Mouse (Mus musculus) spleen, postnatal 14 days (tissue): Measurements from ENCODE around the gene Hist1h2bk.
"Not testable (repeated sequence)": the region's sequence is repeated elsewhere in the genome, so short reads cannot be mapped to it uniquely, and the experiment has no call there.

Source experiments
- DNase-seq, 2 experiments: peaks; one replicate each; pipeline ENCODE4 v3.0.0; 2021 to 2022; ENCODE audit warnings: low spot score in 2 of 2

Hist1h2bk gene

DNA sequence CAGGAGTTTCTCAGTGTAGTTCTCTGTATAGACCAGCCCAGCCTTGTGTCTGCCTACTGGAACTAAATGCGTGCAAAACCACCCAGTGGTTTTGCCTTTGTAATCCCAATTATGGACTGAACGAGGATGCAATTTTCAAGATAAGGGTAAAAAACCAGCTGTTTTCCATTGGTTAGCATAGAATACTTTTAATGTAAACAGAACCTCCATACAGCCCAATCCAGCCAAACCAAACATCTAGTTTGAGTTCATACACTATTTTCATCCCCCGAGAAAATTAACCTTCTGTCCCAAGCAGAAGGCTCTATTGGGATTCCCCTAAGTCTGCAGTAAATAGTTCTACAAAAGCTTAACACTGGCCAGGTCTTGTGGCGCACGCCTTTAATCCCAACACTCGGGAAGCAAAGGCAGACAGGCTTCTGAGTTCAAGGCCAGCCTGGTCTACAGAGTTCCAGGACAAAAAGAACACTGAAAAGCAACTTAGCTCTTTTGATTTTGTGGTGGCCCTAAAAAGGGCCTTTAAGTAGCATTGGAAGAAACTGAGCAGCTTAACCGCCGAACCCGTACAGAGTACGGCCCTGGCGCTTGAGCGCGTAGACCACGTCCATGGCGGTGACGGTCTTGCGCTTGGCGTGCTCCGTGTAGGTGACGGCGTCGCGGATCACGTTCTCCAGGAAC lies 4.9 kb downstream of the Hist1h2bk start:
- no peak for DNase-seq

DNA sequence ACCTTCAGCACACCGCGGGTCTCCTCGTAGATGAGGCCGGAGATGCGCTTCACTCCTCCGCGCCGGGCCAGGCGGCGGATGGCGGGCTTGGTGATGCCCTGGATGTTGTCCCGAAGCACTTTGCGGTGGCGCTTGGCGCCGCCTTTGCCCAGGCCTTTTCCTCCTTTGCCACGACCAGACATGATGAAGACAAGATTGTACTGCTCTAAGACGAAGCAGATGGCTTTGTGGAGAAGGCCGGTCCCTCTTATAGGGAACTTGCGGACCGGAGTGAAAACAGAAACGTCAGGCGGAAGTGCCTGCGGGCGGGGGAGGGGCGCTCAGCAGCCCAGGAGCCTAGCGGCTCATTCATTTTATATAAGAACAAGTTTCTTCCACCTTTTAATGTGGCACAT lies 5.5 kb downstream of the Hist1h2bk start, which contains the start of gene Hist1h4i:
Gene Hist1h4i, minus strand, starts transcription at position 221 of the 395 bp plus-strand sequence.
- DNase-seq = peak; percentile 98 to 99

DNA sequence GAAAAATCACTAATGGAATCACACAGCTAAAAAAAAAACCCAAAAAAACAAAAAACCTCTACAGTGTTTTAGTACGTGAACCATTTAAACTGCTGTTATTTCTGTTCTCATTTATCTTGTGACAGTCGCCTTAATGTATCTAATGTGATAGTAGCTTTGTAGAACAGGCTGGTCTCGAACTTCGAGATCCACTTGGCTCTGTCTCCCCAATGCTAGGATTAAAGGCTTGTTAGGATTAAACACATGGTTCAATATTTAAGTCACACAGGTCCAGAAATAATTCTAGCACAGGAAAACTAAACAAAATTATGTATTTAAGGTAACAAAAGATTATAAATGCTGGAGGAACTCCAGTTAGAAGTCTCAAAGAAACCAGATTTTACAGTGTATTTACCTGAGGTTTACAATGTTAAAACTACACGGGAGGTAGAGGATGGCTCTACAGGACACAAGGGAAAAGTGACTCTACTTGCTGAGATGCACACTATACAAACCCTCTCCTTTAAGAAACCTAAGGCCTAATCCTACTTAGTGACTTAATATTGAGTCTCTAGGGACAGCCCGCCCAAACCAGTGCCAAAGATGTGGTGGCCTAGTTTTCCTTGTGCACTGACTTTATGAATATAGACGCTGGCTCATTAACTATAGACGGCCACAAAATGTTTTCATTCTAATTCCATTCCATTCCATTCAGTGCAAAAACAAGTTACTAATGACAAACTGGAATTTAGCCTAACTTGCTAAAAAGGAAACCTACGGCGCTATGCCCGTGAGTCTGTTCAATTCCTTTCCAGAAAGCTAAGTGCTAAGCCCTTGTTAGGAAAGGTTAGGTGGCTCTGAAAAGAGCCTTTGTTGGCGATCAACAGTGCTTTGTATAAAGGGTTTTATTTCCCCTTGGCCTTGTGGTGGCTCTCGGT lies 6.2 kb downstream of the Hist1h2bk start:
- DNase-seq = no peak

DNA sequence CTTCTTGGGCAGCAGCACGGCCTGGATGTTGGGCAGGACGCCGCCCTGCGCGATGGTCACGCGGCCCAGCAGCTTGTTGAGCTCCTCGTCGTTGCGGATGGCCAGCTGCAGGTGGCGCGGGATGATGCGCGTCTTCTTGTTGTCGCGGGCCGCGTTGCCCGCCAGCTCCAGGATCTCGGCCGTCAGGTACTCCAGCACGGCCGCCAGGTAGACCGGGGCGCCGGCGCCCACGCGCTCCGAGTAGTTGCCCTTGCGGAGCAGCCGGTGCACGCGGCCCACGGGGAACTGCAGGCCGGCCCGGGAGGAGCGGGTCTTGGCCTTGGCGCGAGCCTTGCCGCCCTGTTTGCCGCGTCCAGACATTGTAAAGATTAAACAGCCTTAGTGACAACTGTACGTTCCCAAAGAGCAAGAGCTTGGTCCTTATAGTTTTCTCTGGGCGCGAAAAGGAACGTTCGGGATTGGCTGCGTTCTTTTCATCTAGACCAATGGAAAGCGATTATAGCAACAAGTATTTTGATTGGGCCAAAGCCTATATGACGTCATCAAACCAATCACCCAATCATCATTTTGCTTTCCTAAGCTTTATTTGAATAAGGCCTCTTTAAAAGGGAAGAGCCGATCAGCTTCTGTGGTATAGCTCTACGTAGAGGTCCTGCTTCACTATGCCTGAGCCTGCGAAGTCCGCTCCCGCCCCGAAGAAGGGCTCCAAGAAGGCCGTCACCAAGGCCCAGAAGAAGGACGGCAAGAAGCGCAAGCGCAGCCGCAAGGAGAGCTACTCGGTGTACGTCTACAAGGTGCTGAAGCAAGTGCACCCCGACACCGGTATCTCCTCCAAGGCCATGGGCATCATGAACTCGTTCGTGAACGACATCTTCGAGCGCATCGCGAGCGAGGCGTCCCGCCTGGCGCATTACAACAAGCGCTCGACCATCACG lies 7.2 kb downstream of the Hist1h2bk start, which contains the start of the genes Hist1h2ag and Hist1h2bj:
Gene Hist1h2ag, minus strand, starts transcription at position 377 of the 935 bp plus-strand sequence.
Gene Hist1h2bj, plus strand, starts transcription at position 647 of the 935 bp plus-strand sequence.
- DNase-seq = peak; percentile 74 to 79

DNA sequence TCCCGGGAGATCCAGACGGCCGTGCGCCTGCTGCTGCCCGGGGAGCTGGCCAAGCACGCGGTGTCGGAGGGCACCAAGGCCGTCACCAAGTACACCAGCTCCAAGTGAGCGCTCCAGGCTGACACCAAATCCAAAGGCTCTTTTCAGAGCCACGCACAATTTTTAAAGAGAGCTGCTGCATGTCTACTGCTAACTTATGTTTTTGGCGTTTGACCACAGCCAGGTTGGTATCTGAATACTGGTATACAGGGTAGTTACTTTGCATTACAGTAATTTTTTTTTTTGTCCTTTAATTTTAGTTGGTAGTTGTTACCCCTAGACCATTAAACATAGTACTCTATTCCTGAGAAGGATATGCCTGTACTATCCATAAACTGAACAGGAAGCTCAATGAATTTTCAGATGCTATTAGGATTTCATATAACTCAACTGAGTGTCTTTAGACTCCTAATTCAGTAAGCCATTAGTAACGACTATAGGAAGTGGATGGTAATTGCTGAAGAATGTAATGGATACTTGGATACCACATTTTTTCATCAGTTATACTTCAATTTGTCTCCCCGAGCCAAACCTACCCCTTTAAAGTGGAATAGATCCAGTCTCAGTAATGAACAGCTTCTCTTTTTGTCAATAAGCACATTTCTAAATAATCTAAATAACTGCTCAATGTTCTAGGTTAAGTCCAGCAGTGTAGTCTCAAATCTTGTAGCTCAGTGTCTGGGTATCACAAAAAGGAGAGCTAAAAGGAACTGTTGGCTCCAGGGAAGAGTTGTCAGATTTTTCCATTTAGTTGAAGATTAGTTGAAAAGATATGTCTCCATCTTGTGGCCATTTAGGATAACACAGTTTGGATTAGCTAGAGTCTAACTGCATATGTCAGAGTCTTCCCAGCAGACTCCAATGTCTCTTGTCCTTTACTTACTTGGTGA lies 8.1 kb downstream of the Hist1h2bk start:
- no peak for DNase-seq

DNA sequence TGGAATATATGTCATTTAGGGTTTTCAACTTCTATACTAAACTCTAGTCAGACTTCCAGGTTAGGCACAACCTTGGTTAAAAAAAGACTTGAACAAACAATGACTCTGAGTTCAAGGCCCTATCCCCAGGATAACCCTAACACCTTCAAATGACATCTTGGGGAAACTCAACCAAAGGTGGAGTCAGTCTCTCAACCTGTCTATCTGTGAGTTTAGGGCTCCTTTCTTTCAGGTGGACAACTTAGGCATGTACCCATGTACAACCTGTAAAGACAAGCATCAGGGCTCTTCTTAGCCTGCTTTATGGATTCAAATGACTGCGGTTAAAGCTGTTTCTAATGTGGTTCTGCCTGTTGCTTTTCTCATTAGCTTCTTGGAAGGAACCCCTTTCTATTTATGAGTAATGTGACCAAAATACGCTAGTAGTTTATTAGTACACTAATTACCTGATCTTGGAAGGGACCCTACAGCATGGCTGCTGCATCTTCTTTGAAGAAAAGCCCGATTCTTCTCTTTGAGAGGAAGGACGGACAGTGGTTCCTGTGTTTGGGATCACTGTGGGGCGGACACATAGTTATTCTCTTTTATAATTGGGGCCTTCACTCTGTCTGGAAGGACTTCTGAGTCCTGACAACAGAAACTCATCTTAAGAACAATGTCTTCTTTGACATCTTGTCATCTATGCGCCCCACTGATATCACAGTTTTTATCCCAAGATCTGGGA lies 8.9 kb downstream of the Hist1h2bk start:
- DNase-seq = no peak

DNA sequence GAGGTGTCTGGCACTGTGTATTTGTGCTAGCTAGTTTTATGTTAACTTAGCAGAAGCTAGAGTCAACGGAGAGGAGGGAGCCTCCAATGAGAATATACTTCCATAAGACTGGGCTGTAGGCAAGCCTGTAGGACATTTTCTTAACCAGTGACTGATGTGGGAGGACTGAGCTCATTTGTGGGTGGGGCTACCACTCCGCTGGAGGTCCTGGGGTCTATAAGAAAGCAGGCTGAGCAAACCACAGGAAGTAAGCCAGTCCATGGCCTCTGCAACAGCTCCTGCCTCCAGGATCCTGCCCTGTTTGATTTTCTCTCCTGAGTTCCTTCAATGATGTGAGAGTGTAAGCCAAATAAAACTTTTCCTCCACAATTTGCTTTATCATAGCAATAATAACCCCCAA lies 9.6 kb downstream of the Hist1h2bk start:
- DNase-seq = no peak

DNA sequence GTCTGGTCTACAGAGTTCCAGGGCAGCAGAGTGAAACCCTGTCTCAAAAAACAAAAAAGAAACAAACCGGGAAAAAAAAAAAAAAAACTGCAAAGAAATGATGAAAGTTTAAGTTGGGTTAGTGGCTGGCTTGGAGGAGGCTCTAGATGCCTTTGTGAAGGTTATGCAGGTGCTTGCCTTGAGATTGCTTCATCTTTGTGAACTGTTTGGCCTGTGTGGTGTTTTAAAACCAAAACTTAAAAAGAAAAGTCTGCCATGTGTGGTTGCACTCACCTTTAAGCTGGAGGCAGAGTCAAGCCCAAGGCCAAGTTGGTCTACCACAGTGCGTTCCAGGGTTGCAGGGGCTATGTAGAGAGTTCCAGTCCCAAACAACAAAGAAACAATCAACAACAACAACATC lies 13.4 kb downstream of the Hist1h2bk start:
- no peak for DNase-seq

DNA sequence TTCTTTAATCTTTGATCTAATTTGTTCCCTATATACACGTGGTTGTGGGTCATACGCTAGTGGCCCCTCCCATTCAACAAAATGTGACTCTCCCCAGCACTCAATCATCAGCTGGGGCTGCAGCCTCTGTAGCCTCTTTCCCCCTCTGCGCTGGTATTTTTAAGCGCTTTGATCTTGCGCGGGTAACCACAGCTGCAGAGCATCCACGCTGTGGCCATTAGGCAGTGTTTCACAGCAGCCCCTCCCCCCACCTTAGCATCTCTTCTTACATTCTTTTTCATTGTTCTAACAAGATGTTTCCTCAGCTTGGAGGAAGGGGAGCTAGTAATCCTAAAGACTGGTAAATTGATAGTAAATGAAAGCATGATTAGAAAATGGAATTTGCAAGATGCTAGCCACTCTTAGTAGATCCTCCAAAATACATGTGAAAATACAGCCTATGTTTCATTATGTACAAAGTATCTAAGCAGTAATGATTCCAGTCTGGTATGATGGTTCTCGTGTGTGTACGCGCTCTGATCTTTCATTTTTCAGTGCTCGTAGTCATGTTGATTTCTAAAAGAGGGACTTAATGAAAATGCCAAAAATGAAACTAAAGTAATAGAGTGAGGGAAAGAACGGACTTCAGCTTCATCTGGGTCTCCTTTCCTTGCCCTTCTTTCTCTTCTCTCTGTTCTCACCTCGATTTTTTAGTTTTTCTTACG lies 14.2 kb downstream of the Hist1h2bk start:
- DNase-seq = no peak

DNA sequence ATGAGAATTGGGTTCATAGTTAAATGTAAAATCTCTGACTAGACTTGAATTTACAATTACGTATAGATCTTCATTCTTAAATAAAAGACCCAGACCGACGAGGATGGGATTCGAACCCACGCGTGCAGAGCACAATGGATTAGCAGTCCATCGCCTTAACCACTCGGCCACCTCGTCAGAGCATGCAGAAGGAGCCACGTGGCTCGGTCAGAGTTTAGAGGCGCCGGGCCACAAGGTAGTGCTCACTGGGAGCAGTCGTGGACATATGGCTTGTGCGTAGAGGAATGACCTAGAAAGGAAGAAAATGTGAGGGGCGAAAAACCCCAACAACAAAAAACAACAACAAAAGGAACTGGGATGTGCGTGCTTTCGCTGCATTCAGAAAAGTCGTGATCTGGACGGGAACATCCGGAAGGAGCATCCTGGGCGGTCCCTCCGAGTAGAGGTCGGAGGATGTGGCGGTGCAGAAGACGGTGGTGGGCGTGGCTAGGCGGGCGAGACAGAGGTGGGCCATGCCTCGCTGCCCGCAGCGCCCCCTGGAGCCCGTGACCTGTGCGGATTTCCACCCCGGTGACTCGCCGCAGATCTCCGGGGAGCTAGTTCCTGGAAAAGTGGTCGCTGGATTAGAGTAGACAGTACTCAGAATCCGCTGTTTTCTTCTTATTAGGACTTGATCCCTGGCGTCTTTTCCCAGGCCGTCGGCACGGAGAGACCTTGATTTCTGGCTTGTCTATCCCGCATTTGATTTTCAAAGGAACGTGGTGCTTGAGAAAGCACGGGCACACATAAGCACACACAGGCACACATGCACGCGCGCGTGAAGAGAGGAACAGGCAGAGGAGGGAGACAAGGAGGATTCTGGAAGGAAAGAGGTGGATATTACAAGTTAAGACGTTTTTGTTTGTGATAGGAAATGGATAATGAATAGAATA lies 15.2 kb downstream of the Hist1h2bk start:
- DNase-seq = peak; percentile 84 to 89

DNA sequence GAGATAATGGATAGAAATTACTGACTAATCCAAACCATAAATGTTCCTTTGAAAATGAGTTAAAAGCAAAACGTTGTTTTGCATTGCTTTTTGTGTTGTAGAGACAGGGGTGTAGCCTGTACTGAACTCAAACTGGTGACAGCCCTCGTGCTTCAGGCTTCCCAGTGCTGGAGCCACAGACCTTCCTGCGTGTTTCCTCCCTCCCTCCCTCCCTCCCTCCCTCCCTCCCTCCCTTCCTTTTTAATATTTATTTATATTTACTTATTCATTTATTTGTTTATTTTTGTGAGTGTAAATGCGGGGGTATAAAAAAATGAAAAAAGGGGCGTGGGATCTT lies 15.8 kb downstream of the Hist1h2bk start:
- no peak for DNase-seq

DNA sequence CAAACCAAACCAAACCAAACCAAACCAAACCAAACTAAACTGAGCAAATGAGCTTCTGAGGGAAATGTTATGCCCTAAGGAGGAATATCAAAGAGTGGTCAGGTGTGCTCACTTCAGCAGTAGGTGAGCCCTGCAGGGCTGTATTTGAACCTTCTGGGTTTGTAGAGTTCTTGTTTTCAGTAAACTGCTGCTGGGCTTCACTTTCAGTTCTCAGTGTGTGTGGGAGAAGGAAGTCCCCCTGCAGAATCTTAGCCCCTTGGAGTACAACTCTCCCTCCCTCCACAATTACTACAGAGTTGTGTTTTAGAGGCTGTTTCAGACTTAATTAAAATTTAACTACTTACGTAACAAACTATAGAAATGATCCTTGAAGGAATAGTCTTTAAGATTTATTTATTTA lies 18.1 kb downstream of the Hist1h2bk start:
- DNase-seq = no peak

DNA sequence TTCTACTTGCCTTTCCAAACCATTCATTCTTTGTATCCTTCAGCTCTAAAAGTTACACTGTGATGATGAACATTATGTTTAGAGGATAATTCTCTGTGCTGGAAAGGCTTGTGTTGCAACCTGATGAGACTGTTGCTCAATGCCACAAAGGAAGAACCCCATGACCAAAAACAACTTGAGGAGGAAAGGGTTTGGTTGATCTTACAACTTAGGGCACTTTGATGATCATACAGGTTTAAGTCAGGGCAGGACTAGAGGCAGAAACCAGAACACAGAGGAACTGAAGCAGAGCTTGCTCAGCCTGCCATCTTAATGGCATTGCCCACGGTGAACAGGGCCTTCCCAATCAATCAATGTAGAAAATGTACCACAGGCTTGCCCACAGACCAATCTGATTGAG lies 25.8 kb downstream of the Hist1h2bk start:
- DNase-seq = no peak

DNA sequence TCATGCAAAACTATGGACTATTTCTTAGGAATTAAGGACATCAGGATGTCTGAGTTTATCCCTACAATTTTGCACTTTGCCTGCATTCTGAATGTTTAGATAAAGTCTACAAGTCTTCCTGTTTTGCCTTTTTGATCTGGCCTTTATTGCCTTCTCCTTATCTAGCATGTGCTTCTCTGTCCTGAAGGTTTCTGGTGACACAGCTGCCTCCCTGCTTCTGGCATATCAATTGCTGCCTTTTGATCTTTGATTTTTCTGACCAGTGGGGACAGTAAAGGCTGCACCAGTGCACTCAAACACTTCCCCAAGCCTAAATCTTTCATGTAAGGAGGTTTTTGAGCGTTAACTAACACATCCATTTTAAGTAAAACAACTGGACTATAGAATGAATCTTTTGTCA lies 27.8 kb downstream of the Hist1h2bk start:
- DNase-seq = no peak

DNA sequence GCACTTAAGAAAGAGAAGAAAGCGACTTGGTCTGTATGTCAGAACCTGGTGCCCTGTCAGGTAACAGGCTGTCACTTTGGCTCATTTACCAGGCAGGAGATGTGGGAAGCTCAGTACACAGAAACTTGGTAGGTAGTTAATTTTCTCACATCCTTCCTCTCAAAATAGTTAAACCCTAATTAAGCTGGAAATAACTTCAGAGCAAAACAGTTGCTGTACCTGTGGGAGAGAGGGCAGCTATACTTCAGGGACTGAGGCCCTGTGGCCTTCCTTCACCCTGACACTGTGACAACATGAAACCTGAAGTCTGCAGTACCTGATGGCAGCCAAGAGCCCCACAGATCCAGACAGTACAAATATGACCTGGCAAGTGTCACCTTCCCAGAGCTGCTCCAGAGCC lies 48.5 kb downstream of the Hist1h2bk start, which contains the start of gene Vmn1r188:
Gene Vmn1r188, plus strand, starts transcription at position 301 of the 400 bp plus-strand sequence.
- DNase-seq = not testable (repeated sequence)
